Mouse (Mus musculus) adrenal gland, adult 18-20 months (tissue): ENCODE measurements around the gene Tfrc. TPM values are rescaled to one million over a fixed set of nuclear protein-coding genes. Genes with fewer than 3 reads are reported as not detected.

Experiments
- total RNA-seq, 2 experiments: library from RNA; stranded (reverse); gene quantifications; 1 replicate in 1 of 2; 2 replicates in 1 of 2; pipeline ENCODE4 v1.2.3; 2021

Gene Tfrc
- total RNA-seq, 2 experiments from 2014 or later: 19.8 to 34.3 TPM

Other genes starting within 250 kb of the Tfrc start
- 1 to 10 TPM in 1 of 2 experiments, under 1 TPM in 1; 0.33 to 1.3 TPM for gene Tm4sf19, start 208.4 kb upstream of the Tfrc start, total RNA-seq
- 1 to 10 TPM; 5.0 to 5.6 TPM for gene Tctex1d2, start 189.2 kb upstream of the Tfrc start, total RNA-seq
- gene Pcyt1a, start 178.0 kb upstream of the Tfrc start, total RNA-seq: 10 to 100 TPM; 74.2 to 88.0 TPM
- gene Slc51a, start 121.0 kb upstream of the Tfrc start, total RNA-seq: not detected
- gene Zdhhc19, start 112.7 kb upstream of the Tfrc start, total RNA-seq: not detected
- gene Tnk2, start 35.0 kb downstream of the Tfrc start, total RNA-seq: 10 to 100 TPM; 29.9 to 33.1 TPM
- gene Muc4, start 127.0 kb downstream of the Tfrc start, total RNA-seq: not detected
- gene Muc20, start 188.5 kb downstream of the Tfrc start, total RNA-seq: under 1 TPM in 1 of 2 experiments, not detected in 1; 0.10 TPM
- gene Smbd1, start 201.6 kb downstream of the Tfrc start, total RNA-seq: not detected